Mouse (Mus musculus) cerebellum, postnatal 25 days (tissue): ENCODE measurements at regions not wholly inside any gene's neighbourhood (a gene's known extent, or its start where the extent isn't known, plus 50 kb on each side); places are given as distances from the start of the nearest gene placed in this dataset.

ENCODE experiments used
- DNase-seq, 2 experiments: peaks; one replicate each; pipeline ENCODE4 v3.0.0; 2021; ENCODE audit warnings: mixed read lengths in 2 of 2

GRCm38 (mm10) chr7:63811816-63812215, 104.8 kb upstream of the E030018B13Rik start:
- peak; percentile 82 to 87 for DNase-seq

GRCm38 (mm10) chr7:63815531-63815930, 101.1 kb upstream of the E030018B13Rik start:
- no peak for DNase-seq

- DNase-seq: peak; percentile 41 to 48
These were observed 100.4 kb upstream of the E030018B13Rik start for GRCm38 (mm10) chr7:63816056-63816941.

GRCm38 (mm10) chr7:63817476-63817875, 99.2 kb upstream of the E030018B13Rik start:
- DNase-seq: peak in 1 of 2 experiments; percentile 33

GRCm38 (mm10) chr7:63818105-63818504, 98.6 kb upstream of the E030018B13Rik start:
- DNase-seq: peak in 1 of 2 experiments; percentile 27

- DNase-seq: peak in 1 of 2 experiments; percentile 62
These were observed 96.4 kb upstream of the E030018B13Rik start for GRCm38 (mm10) chr7:63820286-63820685.

- no peak for DNase-seq
These were observed 94.7 kb upstream of the E030018B13Rik start for GRCm38 (mm10) chr7:63822001-63822400.

- DNase-seq: no peak
These were observed 92.6 kb upstream of the E030018B13Rik start for GRCm38 (mm10) chr7:63824009-63824408.

GRCm38 (mm10) chr7:63829362-63829920, 87.2 kb upstream of the E030018B13Rik start:
- DNase-seq: no peak

GRCm38 (mm10) chr7:63833676-63834075, 83.0 kb upstream of the E030018B13Rik start:
- no peak for DNase-seq

GRCm38 (mm10) chr7:63835958-63836357, 80.7 kb upstream of the E030018B13Rik start:
- no peak for DNase-seq
